Mouse (Mus musculus) hindbrain, embryonic 16.5 days (tissue): ENCODE measurements at regions not wholly inside any gene's neighbourhood (a gene's known extent, or its start where the extent isn't known, plus 50 kb on each side); places are given as distances from the start of the nearest gene placed in this dataset.
A peak's percentile ranks its signal among the peaks of the same experiment; 100 is the strongest.

Source experiments
- ATAC-seq: fragments of 200-750 bp; cut with Nextera tagmentation; 2 replicates; pipeline ENCODE4 v1.8.0; 2017; ENCODE audit warnings: moderate TSS enrichment, moderate library complexity
- H3K27ac ChIP-seq: fragments of 300-500 bp; sonication (generic); 2 replicates; pipeline ENCODE4 v1.5.1; 2014; ENCODE audit warnings: low read depth, mild to moderate bottlenecking, control low read depth, low read length, moderate library complexity
- H3K27me3 ChIP-seq: fragments of 300-500 bp; sonication (generic); replicated peaks from 2 replicates; pipeline ENCODE4 v1.6.1; 2014; ENCODE audit warnings: low read length; ENCODE audit not compliant: control insufficient read depth, insufficient read depth
- H3K36me3 ChIP-seq: fragments of 300-500 bp; sonication (generic); 2 replicates; pipeline ENCODE4 v1.6.1; 2014; ENCODE audit warnings: mild to moderate bottlenecking, low read length, moderate library complexity, mixed read lengths; ENCODE audit not compliant: control insufficient read depth, insufficient read depth
- H3K4me1 ChIP-seq: fragments of 300-500 bp; sonication (generic); 2 replicates; pipeline ENCODE4 v1.6.1; 2014; ENCODE audit warnings: low read depth, low read length; ENCODE audit not compliant: control insufficient read depth, insufficient read depth
- H3K4me2 ChIP-seq: fragments of 300-500 bp; sonication (generic); 2 replicates; pipeline ENCODE4 v1.6.1; 2014; ENCODE audit warnings: mild to moderate bottlenecking, low read length, control low read depth, moderate library complexity
- H3K4me3 ChIP-seq: fragments of 300-500 bp; sonication (generic); 2 replicates; pipeline ENCODE4 v1.5.1; 2014; ENCODE audit warnings: mild to moderate bottlenecking, low read length, control low read depth, moderate library complexity
- H3K9ac ChIP-seq: fragments of 300-500 bp; sonication (generic); 2 replicates; pipeline ENCODE4 v1.6.1; 2014; ENCODE audit warnings: low read depth, mild to moderate bottlenecking, control low read depth, low read length, moderate library complexity
- H3K9me3 ChIP-seq: fragments of 300-500 bp; sonication (generic); 2 replicates; pipeline ENCODE4 v1.6.1; 2014; ENCODE audit warnings: mild to moderate bottlenecking, low read length, moderate library complexity; ENCODE audit not compliant: control insufficient read depth
- WGBS: fragments of 180-500 bp; shearing (Covaris S2); extraction: QIAGEN DNeasy Blood & Tissue Kit; methylation state at CpG from one replicate; pipeline ENCODE4 v1.1.7; 2014; 5-methylcytosine and 5-hydroxymethylcytosine counted together

DNA sequence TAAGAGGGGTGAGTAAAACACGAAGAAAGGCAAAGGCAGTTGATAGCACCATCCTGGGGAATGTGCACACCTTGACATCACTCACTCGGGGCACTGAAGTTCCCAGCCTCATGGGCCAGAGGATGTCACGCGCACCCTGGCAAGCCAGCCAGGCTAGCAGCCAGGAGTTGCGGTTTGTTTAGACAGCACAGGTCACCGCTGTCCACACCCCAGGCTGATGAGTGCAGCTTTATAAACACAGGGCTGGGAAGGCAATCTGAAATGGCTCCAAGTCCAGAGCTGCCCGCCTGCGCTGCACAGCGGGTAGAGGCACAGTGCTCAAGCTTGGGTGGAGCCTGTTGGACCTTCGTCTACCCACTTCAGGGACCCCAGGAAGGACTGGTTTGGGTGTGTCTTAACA is 216.8 kb downstream of the Bcor start:
- H3K4me3 ChIP-seq: no peak overlapping the region
- 65% methylated on average over 10 of the region's 10 CpGs for WGBS
- no peaks in the 10 kb centered on the region for H3K36me3 ChIP-seq
- no peak overlapping the region for H3K27ac ChIP-seq
- no peak for ATAC-seq
- no peaks in the 10 kb centered on the region for H3K9me3 ChIP-seq
- H3K27me3 ChIP-seq: peaks cover 4% of the 10 kb centered on the region
- H3K4me1 ChIP-seq: 0 out of 2 replicates have a peak, but pooled peaks cover 2% of the 10 kb centered on the region
- no peak overlapping the region for H3K9ac ChIP-seq
- H3K4me2 ChIP-seq: no peak overlapping the region

DNA sequence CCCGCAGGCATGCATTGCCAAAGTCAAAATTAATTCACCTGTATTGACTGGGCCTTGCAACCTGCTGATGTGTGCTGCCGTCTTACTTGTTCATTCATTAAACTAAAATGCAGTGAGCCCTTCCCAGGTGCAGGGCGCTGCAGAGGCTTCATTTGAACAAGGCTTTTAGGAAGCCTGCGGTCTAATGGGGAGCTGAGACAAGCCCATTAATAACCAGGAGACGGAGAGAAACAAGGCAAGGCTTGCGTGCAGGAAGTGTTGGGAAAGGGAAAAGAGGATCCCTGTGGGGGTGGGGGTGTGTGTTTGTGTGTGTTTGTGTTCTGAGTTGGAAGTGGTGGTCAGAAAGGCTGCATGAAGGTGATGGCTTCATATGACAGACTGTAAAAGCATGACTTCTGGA is 215.6 kb downstream of the Bcor start:
- H3K4me3 ChIP-seq: no peak overlapping the region
- no peak overlapping the region for H3K27ac ChIP-seq

DNA sequence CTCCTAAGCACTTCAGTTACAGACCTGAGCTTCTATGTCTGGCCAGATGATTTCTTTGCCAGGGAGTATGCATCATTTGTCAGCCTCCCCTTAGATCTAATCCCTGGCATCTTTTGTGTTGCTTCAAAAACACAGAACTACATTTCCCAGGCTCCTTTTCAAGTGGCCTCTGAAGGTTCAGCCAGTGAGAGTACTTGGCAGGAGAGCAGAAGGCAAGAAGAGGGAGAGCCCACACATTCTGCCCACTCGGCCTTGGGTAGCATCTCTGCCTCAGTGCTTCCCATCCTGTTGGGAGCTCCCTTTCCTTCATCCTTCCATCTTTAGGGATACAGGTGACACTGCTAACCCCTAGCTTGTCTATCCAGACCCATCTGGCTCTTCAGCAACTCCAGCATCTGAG is 214.9 kb downstream of the Bcor start:
- 44% methylated on average over 1 of the region's 1 CpGs for WGBS
- ATAC-seq: 0 out of 2 replicates have a peak, but pooled peaks have one; percentile 54
- no peak overlapping the region for H3K4me2 ChIP-seq
- H3K4me1 ChIP-seq: 0 out of 2 replicates have a peak, but pooled peaks cover 2% of the 10 kb centered on the region
- H3K27me3 ChIP-seq: peaks cover 4% of the 10 kb centered on the region
- no peak overlapping the region for H3K9ac ChIP-seq
- H3K4me3 ChIP-seq: no peak overlapping the region
- no peaks in the 10 kb centered on the region for H3K9me3 ChIP-seq
- H3K27ac ChIP-seq: no peak overlapping the region
- H3K36me3 ChIP-seq: no peaks in the 10 kb centered on the region

More for the DNA sequence above, 215.6 kb downstream of the Bcor start:
- H3K9ac ChIP-seq: no peak overlapping the region
- H3K27me3 ChIP-seq: peaks cover 4% of the 10 kb centered on the region
- 0 out of 2 replicates have a peak, but pooled peaks have one; percentile 42 for ATAC-seq
- H3K4me2 ChIP-seq: no peak overlapping the region
- H3K4me1 ChIP-seq: 0 out of 2 replicates have a peak, but pooled peaks cover 2% of the 10 kb centered on the region
- WGBS: 22% methylated on average over 6 of the region's 6 CpGs
- H3K36me3 ChIP-seq: no peaks in the 10 kb centered on the region
- no peaks in the 10 kb centered on the region for H3K9me3 ChIP-seq

DNA sequence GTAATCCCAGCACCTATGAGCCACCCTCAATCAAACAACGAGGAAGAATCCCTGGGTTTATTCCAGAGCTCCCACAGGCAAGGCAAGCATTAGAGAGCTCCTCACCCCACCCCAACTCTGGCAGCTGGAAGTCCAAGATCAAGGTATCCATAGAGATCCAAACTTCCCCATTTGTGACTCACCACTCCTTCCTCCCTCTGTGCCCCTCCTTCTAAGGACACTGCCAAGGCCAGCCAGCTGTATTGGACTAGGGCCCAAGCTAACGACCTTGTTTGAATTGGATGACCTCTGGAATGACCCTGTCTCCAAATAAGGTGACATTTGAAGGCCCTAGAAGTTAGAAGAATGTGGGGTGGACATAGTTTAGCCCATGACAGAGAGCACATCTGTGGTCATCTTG is 208.0 kb downstream of the Bcor start:
- Histone ChIP-seq H3K9ac (no peak overlapping the region), H3K4me1 (no peaks in the 10 kb centered on the region), H3K4me3 (no peak overlapping the region), H3K27me3 (no peaks in the 10 kb centered on the region), H3K4me2 (no peak overlapping the region), H3K36me3 (no peaks in the 10 kb centered on the region), H3K9me3 (no peaks in the 10 kb centered on the region), H3K27ac (no peak overlapping the region)
- WGBS: 46% methylated on average over 2 of the region's 2 CpGs
- no peak for ATAC-seq

DNA sequence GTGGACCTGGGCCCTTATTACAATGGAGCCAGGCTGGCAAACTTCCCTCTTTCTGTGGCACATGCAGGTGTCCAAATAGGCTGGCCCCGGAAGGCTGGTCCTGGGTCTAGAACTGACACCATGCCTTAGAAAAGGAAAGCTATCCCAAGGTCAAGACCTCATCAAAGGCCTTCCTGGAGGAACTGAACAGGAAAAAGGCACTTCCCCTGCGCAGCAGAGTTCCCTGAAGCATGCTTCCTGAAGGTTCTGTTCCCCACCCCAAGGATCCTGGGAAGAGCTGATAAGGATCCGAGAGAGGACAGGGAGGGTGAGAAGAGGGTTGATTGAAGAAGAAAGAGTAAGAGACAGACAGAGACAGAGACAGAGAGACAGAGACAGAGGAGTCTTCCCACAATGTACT is 204.0 kb downstream of the Bcor start:
- Histone ChIP-seq H3K9me3 (no peaks in the 10 kb centered on the region), H3K27ac (no peak overlapping the region), H3K36me3 (no peaks in the 10 kb centered on the region), H3K4me1 (no peaks in the 10 kb centered on the region), H3K9ac (no peak overlapping the region), H3K4me3 (no peak overlapping the region), H3K27me3 (no peaks in the 10 kb centered on the region), H3K4me2 (no peak overlapping the region)
- 78% methylated on average over 3 of the region's 3 CpGs for WGBS
- no peak for ATAC-seq

DNA sequence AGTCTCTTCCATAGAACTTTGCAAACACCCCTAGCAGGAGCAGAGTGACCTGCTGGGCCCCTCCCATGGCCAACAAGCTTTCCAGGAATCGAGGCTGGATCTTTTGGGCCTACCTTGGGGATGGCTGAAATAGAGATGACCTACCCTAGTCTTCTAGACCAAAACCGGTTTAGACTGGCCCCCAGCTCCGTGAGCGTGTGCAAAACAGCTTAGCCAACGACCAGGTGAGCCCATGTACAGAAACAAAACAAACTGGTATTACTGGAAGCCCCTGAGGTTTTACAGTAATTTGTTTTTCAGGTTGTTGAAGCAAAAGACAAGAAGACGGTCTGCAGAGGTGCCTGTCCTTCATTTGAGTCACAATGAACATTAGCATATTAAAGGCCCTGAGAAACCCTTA is 203.1 kb downstream of the Bcor start:
- H3K9me3 ChIP-seq: no peaks in the 10 kb centered on the region
- WGBS: 48% methylated on average over 6 of the region's 6 CpGs
- H3K36me3 ChIP-seq: no peaks in the 10 kb centered on the region
- no peak overlapping the region for H3K27ac ChIP-seq
- no peaks in the 10 kb centered on the region for H3K4me1 ChIP-seq
- no peak overlapping the region for H3K4me2 ChIP-seq
- H3K9ac ChIP-seq: no peak overlapping the region
- H3K27me3 ChIP-seq: no peaks in the 10 kb centered on the region
- no peak for ATAC-seq
- no peak overlapping the region for H3K4me3 ChIP-seq

DNA sequence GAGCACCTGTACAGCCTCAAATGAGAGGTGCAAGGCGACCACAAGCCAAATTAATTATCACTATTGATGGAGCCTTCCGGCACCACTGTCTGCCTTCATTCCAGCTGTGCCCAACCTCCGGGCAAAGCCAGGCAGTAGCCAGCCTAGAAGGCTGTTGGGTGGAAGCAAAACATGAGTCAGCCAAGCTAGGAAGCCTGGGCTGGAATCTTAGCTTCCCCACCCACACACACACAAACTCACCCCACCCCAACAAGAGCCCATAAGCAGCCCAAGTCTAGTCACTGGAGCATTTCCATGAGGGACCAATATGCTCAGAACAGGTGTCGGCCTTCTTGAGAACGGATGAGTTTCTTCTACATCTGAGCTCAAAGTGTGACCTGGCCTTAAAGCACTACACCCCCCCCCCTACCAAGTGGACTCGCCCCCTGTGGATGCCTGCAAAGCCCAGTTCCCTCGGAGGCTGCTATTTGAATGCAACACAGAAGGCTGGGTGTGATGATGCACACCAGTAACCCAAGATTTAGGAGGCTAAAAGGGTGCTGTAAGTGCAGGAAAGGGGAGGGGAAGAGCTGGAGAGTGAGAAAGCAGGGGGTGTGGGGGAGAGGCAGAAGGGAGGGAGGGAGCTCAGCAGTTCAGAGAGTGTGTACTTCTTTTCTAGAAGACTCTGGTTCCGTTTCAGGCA is 200.1 kb downstream of the Bcor start:
- no peaks in the 10 kb centered on the region; the same call in 1 of the 2 replicates for H3K27me3 ChIP-seq
- ATAC-seq: no peak
- no peaks in the 10 kb centered on the region for H3K36me3 ChIP-seq
- no peak overlapping the region for H3K4me2 ChIP-seq
- H3K4me1 ChIP-seq: no peaks in the 10 kb centered on the region
- no peaks in the 10 kb centered on the region for H3K9me3 ChIP-seq
- H3K27ac ChIP-seq: no peak overlapping the region
- no peak overlapping the region for H3K9ac ChIP-seq
- 67% methylated on average over 8 of the region's 8 CpGs for WGBS
- no peak overlapping the region for H3K4me3 ChIP-seq

DNA sequence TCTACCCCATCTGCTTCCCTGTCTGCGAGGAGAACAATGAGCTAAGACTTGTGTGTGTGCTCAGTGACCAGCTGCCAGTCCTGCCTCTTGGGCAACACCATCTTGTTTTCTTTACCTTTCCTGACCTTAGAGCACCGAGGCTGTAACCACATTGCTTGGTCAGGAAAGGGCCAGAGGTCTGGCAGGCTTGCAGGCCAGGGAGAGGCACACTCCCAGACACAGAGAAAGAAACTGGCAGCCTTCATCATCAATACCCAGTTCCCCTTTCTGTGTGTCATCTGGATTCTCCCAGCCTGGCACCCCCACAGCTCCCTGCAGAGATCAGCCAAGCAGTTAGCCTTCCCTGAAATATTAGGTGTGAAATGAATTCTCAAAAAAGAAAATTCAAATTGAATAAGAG is 198.8 kb downstream of the Bcor start:
- H3K27ac ChIP-seq: no peak overlapping the region
- H3K9ac ChIP-seq: no peak overlapping the region
- H3K4me3 ChIP-seq: no peak overlapping the region
- ATAC-seq: no peak
- H3K9me3 ChIP-seq: no peaks in the 10 kb centered on the region
- H3K27me3 ChIP-seq: no peaks in the 10 kb centered on the region; the same call in 1 of the 2 replicates
- H3K4me1 ChIP-seq: no peaks in the 10 kb centered on the region
- no peaks in the 10 kb centered on the region for H3K36me3 ChIP-seq
- WGBS: 33% methylated on average over 2 of the region's 2 CpGs
- no peak overlapping the region for H3K4me2 ChIP-seq

DNA sequence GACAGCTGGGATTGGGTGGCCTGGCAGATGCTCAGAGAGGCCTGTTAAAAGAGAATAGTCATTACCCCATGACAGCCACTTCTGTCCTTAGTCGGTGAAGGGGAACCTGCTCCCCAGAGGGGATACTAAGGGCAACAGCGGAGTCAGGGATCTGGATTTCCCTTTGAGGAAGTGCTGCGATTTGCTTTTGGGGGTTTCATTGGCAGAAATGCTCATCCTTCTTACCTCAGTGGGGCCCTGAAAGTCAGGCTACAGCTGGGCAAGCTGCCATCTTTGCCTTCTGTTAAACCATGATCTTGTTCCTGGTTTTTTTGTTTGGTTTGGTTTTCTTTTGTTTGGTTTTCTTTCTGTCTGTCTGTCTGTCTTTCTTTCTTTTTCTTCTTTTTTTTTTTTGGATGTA is 195.7 kb downstream of the Bcor start:
- Histone ChIP-seq H3K9ac (no peak overlapping the region), H3K4me3 (no peak overlapping the region), H3K4me1 (no peaks in the 10 kb centered on the region), H3K27ac (no peak overlapping the region), H3K4me2 (no peak overlapping the region), H3K36me3 (no peaks in the 10 kb centered on the region), H3K9me3 (no peaks in the 10 kb centered on the region), H3K27me3 (no peaks in the 10 kb centered on the region; the same call in 1 of the 2 replicates)
- no peak for ATAC-seq
- WGBS: 39% methylated on average over 3 of the region's 3 CpGs
